Mouse (Mus musculus): ENCODE data around the gene Usf2. TPM values are rescaled to one million over a fixed set of nuclear protein-coding genes. Genes with fewer than 3 reads are reported as not detected.
A peak's percentile ranks its signal among the peaks of the same experiment; 100 is the strongest.
"Not testable (repeated sequence)": the region's sequence is repeated elsewhere in the genome, so short reads cannot be mapped to it uniquely, and the experiment has no call there.

The Usf2 gene
- polyA plus RNA-seq, 1 experiment from 2014 or later: 21.7 TPM

DNA sequence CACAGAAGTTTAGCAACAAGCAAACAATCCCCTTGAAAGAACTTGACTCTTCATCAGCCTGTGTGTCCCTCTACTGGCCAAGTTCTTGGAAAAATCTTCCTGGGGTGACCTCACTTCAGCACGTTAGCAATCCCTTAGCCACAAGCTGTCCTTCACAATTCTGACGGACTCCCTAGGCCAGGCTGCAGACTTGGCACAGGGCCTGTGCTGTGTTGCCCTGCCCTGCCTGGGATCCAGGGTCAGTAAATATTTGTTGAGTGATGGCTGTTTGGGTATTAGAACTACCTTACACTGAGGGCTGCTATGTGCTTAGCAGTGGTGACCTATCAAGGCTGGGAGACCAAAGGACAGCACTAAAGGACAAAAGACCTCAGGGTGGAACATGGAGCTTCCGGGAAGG, 2.6 kb downstream of the Usf2 start:
- H3K36me3 ChIP-seq (ENCODE audit: control insufficient read depth, insufficient read depth, low read length): peaks cover 12% of the 10 kb centered on the region
- H3K4me1 ChIP-seq (ENCODE audit: control insufficient read depth, insufficient read depth, low read length): peaks cover 18% of the 10 kb centered on the region
- no peak overlapping the region for H3K27ac ChIP-seq (ENCODE audit: low read depth, low read length)
- H3K4me2 ChIP-seq: no peak overlapping the region
- H3K27me3 ChIP-seq (ENCODE audit: control insufficient read depth, insufficient read depth, low read length): no peaks in the 10 kb centered on the region
- no peak overlapping the region for H3K9ac ChIP-seq (ENCODE audit: low read length)
- H3K4me3 ChIP-seq (ENCODE audit: low read depth, low read length): no peak overlapping the region
- DNase-seq (ENCODE audit: low spot score, missing footprints): peak; percentile 76
- ATAC-seq (ENCODE audit: low FRiP score): no peak
- whole genome bisulfite sequencing: 86% methylated on average over 3 of the region's 3 CpGs
- H3K9me3 ChIP-seq (ENCODE audit: control insufficient read depth, low read length): no peaks in the 10 kb centered on the region

DNA sequence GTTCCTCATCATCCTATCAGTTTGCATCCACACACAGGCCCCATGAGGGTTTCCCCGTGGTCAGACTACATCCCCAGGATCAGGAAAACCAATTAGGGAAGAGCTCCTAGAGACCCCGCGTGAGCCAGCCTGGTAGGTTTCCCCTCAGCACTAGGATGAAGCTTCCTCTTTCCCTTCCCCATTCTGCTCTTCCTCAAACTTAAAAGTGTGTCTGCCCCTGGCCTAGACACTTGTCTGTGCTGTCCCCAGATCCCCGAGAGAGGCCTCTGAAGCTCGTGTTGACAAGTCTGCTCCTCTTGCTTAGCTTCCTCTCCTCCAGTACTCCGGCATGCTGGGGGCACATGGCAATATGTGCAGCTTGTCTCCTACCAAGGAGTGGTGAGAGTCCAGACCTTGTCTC, 3.1 kb downstream of the Usf2 start:
- no peak for ATAC-seq (ENCODE audit: low FRiP score)
- Histone ChIP-seq H3K4me3 (ENCODE audit: low read depth, low read length) (no peak overlapping the region), H3K9me3 (ENCODE audit: control insufficient read depth, low read length) (no peaks in the 10 kb centered on the region), H3K4me2 (no peak overlapping the region), H3K27me3 (ENCODE audit: control insufficient read depth, insufficient read depth, low read length) (no peaks in the 10 kb centered on the region), H3K27ac (ENCODE audit: low read depth, low read length) (no peak overlapping the region), H3K36me3 (ENCODE audit: control insufficient read depth, insufficient read depth, low read length) (peaks cover 15% of the 10 kb centered on the region), H3K9ac (ENCODE audit: low read length) (no peak overlapping the region), H3K4me1 (ENCODE audit: control insufficient read depth, insufficient read depth, low read length) (peaks cover 15% of the 10 kb centered on the region)
- WGBS: 93% methylated on average over 6 of the region's 6 CpGs
- DNase-seq (ENCODE audit: low spot score, missing footprints): peak; percentile 72

DNA sequence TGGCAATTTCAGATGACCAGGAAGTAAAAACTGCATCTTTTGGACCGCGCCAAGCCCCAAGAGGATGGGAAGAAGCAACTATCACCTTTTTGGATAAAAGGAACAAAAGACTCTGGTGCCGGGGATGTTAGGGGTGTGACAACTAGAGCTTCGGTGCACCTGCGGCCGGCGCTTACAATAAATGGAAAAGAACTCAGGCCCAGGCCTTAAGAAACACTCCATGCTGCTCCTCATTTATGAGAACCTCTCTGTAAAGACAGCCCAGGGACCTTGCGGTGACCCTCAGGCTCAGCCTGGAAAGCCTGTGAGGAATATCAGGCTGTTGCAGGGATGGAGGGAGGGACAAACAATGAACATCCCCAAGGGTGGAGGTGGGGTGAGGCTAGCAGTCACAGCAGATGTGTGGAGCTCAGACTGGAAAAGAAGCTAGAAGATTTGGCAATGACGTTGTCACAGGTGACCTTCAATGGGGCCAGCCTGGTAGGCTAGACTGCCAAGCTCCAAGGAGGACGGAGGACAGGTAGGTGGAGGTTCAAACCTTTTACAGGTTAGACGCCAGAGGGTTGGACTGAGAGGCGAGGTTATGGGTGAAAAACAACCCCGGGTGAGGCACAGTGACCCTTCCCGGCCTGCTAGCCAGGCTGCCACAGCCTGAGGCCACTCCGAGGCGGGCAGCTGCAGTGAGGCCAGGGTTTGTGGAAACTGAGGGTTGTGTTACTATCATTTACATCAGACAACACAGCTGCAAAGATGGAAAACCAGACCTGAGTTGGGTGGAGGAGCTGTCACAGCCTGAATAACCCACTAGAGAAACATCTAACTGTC, 4.0 kb downstream of the Usf2 start:
- 94% methylated on average over 16 of the region's 16 CpGs for WGBS
- H3K9ac ChIP-seq (ENCODE audit: low read length): no peak overlapping the region
- H3K4me1 ChIP-seq (ENCODE audit: control insufficient read depth, insufficient read depth, low read length): peaks cover 8% of the 10 kb centered on the region
- no peak overlapping the region for H3K4me2 ChIP-seq
- no peak for ATAC-seq (ENCODE audit: low FRiP score)
- no peak overlapping the region for H3K4me3 ChIP-seq (ENCODE audit: low read depth, low read length)
- peak; percentile 68 for DNase-seq (ENCODE audit: low spot score, missing footprints)
- peaks cover 15% of the 10 kb centered on the region for H3K36me3 ChIP-seq (ENCODE audit: control insufficient read depth, insufficient read depth, low read length)
- no peaks in the 10 kb centered on the region for H3K27me3 ChIP-seq (ENCODE audit: control insufficient read depth, insufficient read depth, low read length)
- H3K27ac ChIP-seq (ENCODE audit: low read depth, low read length): no peak overlapping the region
- H3K9me3 ChIP-seq (ENCODE audit: control insufficient read depth, low read length): no peaks in the 10 kb centered on the region

GRCm38 (mm10) chr7:30949902-30950301, 6.7 kb downstream of the Usf2 start:
- H3K9me3 ChIP-seq (ENCODE audit: control insufficient read depth, low read length); ATAC-seq (ENCODE audit: low FRiP score); H3K27me3 ChIP-seq (ENCODE audit: control insufficient read depth, insufficient read depth, low read length); H3K9ac ChIP-seq (ENCODE audit: low read length); H3K4me2 ChIP-seq; DNase-seq (ENCODE audit: low spot score, missing footprints); H3K4me1 ChIP-seq (ENCODE audit: control insufficient read depth, insufficient read depth, low read length); H3K27ac ChIP-seq (ENCODE audit: low read depth, low read length); H3K4me3 ChIP-seq (ENCODE audit: low read depth, low read length): not testable (repeated sequence)
- H3K36me3 ChIP-seq (ENCODE audit: control insufficient read depth, insufficient read depth, low read length): peaks cover 14% of the 10 kb centered on the region
- 88% methylated on average over 3 of the region's 3 CpGs for WGBS

- WGBS: 96% methylated on average over 7 of the region's 7 CpGs
- Histone ChIP-seq H3K9ac (ENCODE audit: low read length) (no peak overlapping the region), H3K4me1 (ENCODE audit: control insufficient read depth, insufficient read depth, low read length) (no peaks in the 10 kb centered on the region), H3K27me3 (ENCODE audit: control insufficient read depth, insufficient read depth, low read length) (no peaks in the 10 kb centered on the region), H3K9me3 (ENCODE audit: control insufficient read depth, low read length) (no peaks in the 10 kb centered on the region), H3K4me2 (no peak overlapping the region), H3K4me3 (ENCODE audit: low read depth, low read length) (no peak overlapping the region), H3K27ac (ENCODE audit: low read depth, low read length) (no peak overlapping the region), H3K36me3 (ENCODE audit: control insufficient read depth, insufficient read depth, low read length) (peaks cover 3% of the 10 kb centered on the region)
- ATAC-seq (ENCODE audit: low FRiP score) (0 out of 2 replicates have a peak, but pooled peaks have one; percentile 19), DNase-seq (ENCODE audit: low spot score, missing footprints) (peak; percentile 73)
Measured at GRCm38 (mm10) chr7:30945876-30946275, 10.7 kb downstream of the Usf2 start.

GRCm38 (mm10) chr7:30945466-30945865, 11.1 kb downstream of the Usf2 start:
- H3K9ac ChIP-seq (ENCODE audit: low read length); DNase-seq (ENCODE audit: low spot score, missing footprints); H3K27ac ChIP-seq (ENCODE audit: low read depth, low read length); H3K4me1 ChIP-seq (ENCODE audit: control insufficient read depth, insufficient read depth, low read length); ATAC-seq (ENCODE audit: low FRiP score); H3K9me3 ChIP-seq (ENCODE audit: control insufficient read depth, low read length); H3K36me3 ChIP-seq (ENCODE audit: control insufficient read depth, insufficient read depth, low read length); H3K4me2 ChIP-seq; H3K27me3 ChIP-seq (ENCODE audit: control insufficient read depth, insufficient read depth, low read length); H3K4me3 ChIP-seq (ENCODE audit: low read depth, low read length): not testable (repeated sequence)
- WGBS: 91% methylated on average over 7 of the region's 7 CpGs

DNA sequence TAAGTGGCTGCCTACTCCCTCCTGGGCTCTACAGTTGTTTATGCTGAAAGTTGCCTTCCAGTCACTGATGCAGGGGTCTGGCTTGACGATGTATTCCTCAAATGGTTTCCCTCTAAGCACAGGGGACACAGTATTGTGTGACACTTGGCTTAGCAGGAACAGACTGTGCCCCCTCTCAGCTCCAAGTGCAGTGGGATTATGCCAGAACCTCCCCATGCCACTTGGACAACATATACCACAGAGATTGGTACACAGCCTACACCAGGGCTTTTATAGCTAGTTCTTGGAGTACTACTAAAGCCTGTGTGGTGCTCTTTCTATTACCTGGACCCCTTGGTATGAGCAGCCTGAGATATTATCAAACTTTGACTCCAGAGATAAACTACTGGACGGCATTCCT, 11.9 kb downstream of the Usf2 start:
- H3K4me3 ChIP-seq (ENCODE audit: low read depth, low read length); ATAC-seq (ENCODE audit: low FRiP score): not testable (repeated sequence)
- 90% methylated on average over 2 of the region's 2 CpGs for WGBS

DNA sequence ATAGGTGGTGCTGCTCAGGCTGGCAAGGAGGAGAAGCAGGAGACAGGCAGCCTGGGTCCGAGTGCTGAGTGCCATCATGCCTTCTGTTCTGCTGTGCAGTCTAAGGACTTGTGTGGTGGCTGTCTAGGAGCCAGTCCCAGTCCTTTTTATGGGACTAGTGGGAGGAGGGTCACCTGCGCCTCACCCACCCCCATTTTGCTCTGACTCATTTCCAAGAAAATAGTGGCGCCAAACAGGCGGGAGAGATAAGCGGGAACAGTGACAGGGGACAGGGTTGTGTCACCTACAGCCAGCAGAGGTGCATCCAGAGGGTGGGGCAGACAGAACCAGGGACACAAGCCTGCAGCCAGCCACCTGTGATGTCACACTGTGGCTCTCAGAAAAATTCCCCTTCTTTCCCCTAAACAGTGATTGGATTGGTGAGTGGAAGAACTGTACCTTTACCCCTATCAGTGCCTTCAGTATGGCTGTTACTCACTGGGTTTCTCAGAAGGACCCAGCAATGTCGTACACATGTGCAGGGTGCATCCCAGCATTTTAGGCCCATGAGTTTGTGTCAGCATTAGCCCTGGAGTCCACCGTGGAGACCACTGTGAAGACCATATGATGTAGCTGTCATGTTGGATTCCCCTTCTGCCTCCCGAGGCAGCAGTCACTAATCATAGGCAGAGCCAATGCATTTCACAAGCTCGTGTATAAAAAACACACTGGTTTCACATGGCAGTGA, 12.5 kb downstream of the Usf2 start, which contains the start of gene Hamp:
TSS of gene Hamp (minus strand) at position 124 of the 727 bp plus-strand sequence.
- DNase-seq (ENCODE audit: low spot score, missing footprints): peak; percentile 60
- no peak for ATAC-seq (ENCODE audit: low FRiP score)
- H3K9ac ChIP-seq (ENCODE audit: low read length): no peak within 1 kb of the TSS
- no peak within 1 kb of the TSS for H3K4me3 ChIP-seq (ENCODE audit: low read depth, low read length)
- H3K9me3 ChIP-seq (ENCODE audit: control insufficient read depth, low read length): no peaks in the 10 kb centered on the region
- H3K4me1 ChIP-seq (ENCODE audit: control insufficient read depth, insufficient read depth, low read length): no peaks in the 10 kb centered on the region
- 72% methylated on average over 9 of the region's 9 CpGs for WGBS
- no peaks in the 10 kb centered on the region for H3K27me3 ChIP-seq (ENCODE audit: control insufficient read depth, insufficient read depth, low read length)
- no peak within 1 kb of the TSS for H3K27ac ChIP-seq (ENCODE audit: low read depth, low read length)
- H3K4me2 ChIP-seq: no peak within 1 kb of the TSS
- H3K36me3 ChIP-seq (ENCODE audit: control insufficient read depth, insufficient read depth, low read length): peaks cover 3% of the 10 kb centered on the region

More for the DNA sequence above, 11.9 kb downstream of the Usf2 start:
- H3K4me2 ChIP-seq; H3K9me3 ChIP-seq (ENCODE audit: control insufficient read depth, low read length); H3K27ac ChIP-seq (ENCODE audit: low read depth, low read length); H3K36me3 ChIP-seq (ENCODE audit: control insufficient read depth, insufficient read depth, low read length); H3K9ac ChIP-seq (ENCODE audit: low read length); H3K27me3 ChIP-seq (ENCODE audit: control insufficient read depth, insufficient read depth, low read length); H3K4me1 ChIP-seq (ENCODE audit: control insufficient read depth, insufficient read depth, low read length); DNase-seq (ENCODE audit: low spot score, missing footprints): not testable (repeated sequence)

GRCm38 (mm10) chr7:30942365-30942764, 14.2 kb downstream of the Usf2 start:
- not testable (repeated sequence) for ATAC-seq (ENCODE audit: low FRiP score); H3K27me3 ChIP-seq (ENCODE audit: control insufficient read depth, insufficient read depth, low read length)
- WGBS: 54% methylated on average over 3 of the region's 3 CpGs

More at GRCm38 (mm10) chr7:30942365-30942764, 14.2 kb downstream of the Usf2 start:
- H3K4me2 ChIP-seq; H3K4me3 ChIP-seq (ENCODE audit: low read depth, low read length); H3K27ac ChIP-seq (ENCODE audit: low read depth, low read length); H3K9me3 ChIP-seq (ENCODE audit: control insufficient read depth, low read length); H3K36me3 ChIP-seq (ENCODE audit: control insufficient read depth, insufficient read depth, low read length); H3K9ac ChIP-seq (ENCODE audit: low read length); DNase-seq (ENCODE audit: low spot score, missing footprints); H3K4me1 ChIP-seq (ENCODE audit: control insufficient read depth, insufficient read depth, low read length): not testable (repeated sequence)

Measured in midbrain, embryonic 11.5 days (tissue).